Mouse (Mus musculus): ENCODE measurements around the gene Rab37. TPM values are rescaled to one million over a fixed set of nuclear protein-coding genes. Genes with fewer than 3 reads are reported as not detected.

The Rab37 gene
- polyA plus RNA-seq, 1 experiment = 1.3 TPM

DNA sequence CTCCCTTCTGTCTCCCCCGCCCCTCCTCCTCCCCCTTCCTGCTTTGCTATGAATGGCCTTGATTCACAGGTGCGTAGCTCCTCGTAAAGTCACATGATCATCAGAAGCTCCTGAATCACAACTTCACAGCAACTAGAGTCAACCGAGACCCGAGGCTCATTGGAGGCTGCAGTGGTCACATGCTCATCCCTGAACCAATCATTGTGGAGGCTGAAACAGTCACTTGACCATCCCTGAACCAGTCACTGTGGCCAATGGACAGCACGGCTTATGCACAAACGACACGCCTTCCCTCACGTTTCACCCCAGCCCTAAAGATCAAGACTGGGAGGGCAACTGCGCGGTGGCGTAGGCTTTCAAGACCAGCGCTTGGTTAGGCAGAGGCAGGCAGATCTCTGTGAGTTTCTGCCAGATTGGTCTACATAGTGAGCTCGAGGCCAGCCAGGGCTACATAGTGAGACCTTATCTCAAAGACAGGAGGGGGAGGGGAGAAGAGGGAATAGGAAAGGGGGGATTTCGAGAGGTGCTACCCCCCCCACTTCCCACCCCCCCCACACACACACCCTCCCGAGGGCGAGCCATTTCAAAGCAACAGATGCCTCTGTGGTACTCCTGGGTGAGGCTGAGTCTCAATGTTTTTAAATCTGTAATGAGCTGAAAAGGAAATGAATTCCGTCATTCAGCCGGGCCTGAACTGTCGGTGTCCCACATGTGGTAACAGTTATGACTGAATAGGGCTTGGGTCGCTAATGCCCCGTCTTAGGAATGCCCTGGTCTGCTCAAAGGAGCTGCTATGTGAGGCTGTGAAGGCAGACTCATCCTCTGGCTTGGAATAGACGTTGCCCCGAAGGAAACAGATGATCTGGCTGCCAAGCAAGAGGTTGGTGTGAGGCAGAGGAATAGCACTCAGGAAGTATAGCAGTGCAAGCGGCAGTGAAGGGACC, 12.5 kb downstream of the Rab37 start:
- TF ChIP-seq GATA1 (IDR thresholded peaks at IDR 0.05; ENCODE audit: low read length) = no peak

GRCm38 (mm10) chr11:115104769-115105563, 13.7 kb downstream of the Rab37 start:
- TF ChIP-seq GATA1 (IDR thresholded peaks at IDR 0.05; ENCODE audit: low read length) = no peak

DNA sequence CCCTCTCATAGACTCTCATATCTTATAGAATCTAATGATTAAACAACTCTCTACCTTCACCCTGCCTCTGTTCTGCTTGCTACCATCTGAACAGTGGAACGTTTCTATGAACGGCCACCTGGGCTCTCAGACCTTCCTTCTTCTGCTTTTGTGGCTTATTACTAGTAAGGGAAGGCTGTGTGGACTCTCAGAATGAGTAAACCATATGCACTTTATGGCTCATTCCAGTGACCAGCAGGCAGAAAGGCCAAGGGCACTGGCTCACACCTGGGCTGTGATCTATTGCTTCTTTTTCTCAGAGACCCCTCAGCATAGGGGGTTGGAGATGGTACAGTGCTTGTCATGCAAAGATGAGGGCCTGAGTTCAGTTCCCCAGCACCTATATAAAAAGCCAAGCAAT, 15.4 kb downstream of the Rab37 start:
- no peak for TF ChIP-seq GATA1 (IDR thresholded peaks at IDR 0.05; ENCODE audit: low read length)

GRCm38 (mm10) chr11:115107403-115107916, 16.2 kb downstream of the Rab37 start:
- TF ChIP-seq GATA1 (IDR thresholded peaks at IDR 0.05; ENCODE audit: low read length) = no peak

- TF ChIP-seq GATA1 (IDR thresholded peaks at IDR 0.05; ENCODE audit: low read length) = no peak
These were observed 16.9 kb downstream of the Rab37 start for GRCm38 (mm10) chr11:115108176-115108575.

DNA sequence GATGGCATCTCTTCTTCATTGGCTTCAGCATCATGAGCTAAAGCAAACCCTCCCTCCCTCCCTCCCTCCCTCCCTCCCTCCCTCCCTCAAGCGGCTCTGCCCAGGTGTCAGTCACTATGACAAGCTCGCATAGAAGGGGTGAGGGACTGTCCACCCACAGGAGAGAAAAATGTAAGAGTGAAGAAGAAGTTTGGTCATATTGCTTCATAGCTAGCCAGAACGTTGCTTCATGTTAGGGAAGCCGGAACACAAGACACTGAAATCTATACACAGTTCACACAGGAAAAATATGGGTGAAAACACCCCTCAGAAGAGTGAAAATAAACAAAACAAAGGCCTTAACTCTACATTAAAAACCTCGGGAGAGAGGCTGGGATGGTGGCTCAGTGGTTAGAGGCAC, 19.0 kb downstream of the Rab37 start:
- TF ChIP-seq GATA1 (IDR thresholded peaks at IDR 0.05; ENCODE audit: low read length) = no peak

DNA sequence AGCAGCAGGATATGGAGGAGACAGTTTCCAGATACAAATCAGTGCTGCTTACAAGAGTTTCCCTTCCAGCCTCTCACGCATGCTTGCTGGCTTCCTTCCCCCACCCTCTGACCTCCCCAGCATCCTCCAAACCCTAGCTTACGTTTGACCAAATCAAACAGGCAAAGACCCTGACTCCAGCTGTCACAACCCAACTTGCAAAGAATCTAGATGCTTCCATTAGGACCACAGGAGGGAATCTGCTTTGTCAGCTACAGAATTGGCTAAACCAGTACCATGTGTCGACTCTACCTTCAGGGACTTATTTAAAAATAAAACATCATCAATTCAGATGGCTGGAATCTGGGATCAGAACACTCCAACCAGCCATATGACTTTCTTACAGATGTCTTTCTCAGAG, 21.0 kb downstream of the Rab37 start:
- no peak for TF ChIP-seq GATA1 (IDR thresholded peaks at IDR 0.05; ENCODE audit: low read length)

- TF ChIP-seq GATA1 (IDR thresholded peaks at IDR 0.05; ENCODE audit: low read length) = no peak
These were observed 28.2 kb downstream of the Rab37 start for GRCm38 (mm10) chr11:115119409-115119808.

DNA sequence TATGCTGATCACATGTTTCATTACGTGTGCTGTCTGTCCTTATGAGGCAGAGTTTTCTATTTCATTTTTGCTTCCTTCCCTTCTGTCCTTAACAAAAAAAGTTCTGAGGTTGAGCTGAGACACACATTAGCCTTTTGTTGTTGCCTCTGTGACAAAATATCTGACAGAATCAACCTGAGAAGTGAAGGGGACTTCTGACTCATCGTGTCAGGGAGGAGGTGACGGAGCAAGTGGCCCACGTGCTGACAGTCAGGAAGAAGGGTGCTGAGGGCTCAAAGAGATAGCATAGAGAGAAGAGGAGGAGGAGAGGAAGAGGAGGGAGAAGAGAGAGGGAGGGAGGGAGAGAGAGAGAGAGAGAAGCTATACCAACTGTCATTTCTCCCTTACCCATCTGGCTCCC, 37.3 kb downstream of the Rab37 start:
- TF ChIP-seq GATA1 (IDR thresholded peaks at IDR 0.05; ENCODE audit: low read length) = no peak

DNA sequence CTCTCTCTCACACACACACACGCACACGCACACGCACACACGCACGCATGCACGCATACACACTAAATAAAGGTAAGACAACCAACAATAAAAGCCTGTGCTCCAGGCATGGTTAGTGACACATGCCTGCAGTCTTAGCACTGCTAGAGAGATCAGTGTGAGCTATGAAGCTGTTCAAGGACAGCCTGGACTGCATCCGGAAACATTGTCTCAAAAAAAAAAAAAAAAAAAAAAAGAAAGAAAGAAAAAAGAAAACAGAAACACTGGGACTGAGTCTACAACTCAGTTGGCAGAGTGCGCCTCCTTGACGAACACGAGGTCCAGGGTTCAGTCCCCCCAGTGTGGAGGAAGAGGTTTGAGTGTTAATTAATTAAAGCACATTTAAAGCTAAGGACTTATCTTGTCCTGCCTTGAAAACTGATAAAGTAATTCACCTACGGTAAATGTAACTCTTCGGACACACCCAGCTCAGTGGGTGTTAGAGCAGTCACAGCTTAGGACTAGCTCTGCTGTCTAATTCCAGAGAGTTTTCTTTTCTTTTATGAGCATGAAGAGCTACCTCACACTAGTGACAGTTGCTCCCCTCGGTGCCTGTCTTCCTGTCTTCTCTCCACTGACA, 38.4 kb downstream of the Rab37 start:
- no peak for TF ChIP-seq GATA1 (IDR thresholded peaks at IDR 0.05; ENCODE audit: low read length)

GRCm38 (mm10) chr11:115131768-115132381, 40.6 kb downstream of the Rab37 start:
- TF ChIP-seq GATA1 (IDR thresholded peaks at IDR 0.05; ENCODE audit: low read length) = no peak

DNA sequence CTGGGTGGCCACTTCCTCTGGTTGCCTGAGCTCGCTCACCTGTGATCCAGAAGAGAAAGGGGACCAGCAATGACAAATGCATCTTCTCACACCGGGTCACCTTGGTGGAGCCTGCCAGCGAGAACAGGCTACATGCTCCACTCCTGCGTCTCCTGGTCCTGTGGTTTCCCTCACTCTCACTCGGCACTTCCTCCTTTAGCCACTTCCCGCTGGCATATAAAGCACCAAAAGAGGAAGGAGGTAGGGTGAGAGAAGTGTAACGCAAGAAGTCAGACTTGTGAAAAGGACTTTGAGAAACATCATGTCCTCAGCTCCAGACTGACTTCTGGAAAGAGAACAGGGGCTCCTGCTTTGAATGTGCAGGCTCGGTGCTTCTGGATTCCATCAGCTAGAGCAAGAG, 42.6 kb downstream of the Rab37 start, which contains the start of gene Cd300lf:
Gene Cd300lf, minus strand, starts transcription at position 193 of the 400 bp plus-strand sequence.
- no peak for TF ChIP-seq GATA1 (IDR thresholded peaks at IDR 0.05; ENCODE audit: low read length)

- no peak for TF ChIP-seq GATA1 (IDR thresholded peaks at IDR 0.05; ENCODE audit: low read length)
These were observed 47.5 kb downstream of the Rab37 start for GRCm38 (mm10) chr11:115138597-115139262.

DNA sequence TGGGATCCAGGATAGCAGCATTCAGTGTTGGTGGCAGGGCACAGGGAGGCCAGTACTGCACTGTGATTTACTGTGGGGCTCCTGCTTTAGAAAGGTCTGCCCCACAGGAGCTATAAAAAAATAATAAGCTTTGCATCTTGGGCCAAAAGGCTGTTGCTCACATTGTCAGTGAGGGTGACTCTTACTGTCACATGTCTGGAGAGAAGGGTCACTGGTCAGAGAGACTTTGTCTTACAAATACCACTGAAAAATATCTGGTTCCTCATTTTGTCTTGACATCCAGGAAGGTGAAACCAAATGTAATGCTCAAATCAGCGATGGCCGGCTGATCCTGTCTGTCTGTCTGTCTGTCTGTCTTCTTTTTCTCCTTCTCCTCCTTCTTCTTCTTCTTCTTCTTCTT, 50.7 kb downstream of the Rab37 start:
- TF ChIP-seq GATA1 (IDR thresholded peaks at IDR 0.05; ENCODE audit: low read length) = no peak

- TF ChIP-seq GATA1 (IDR thresholded peaks at IDR 0.05; ENCODE audit: low read length) = no peak
These were observed 56.6 kb downstream of the Rab37 start for GRCm38 (mm10) chr11:115147813-115148212.

Data from G1E-ER4 (cell line).